Mouse (Mus musculus) stomach, postnatal 0 days (tissue): ENCODE measurements at regions not wholly inside any gene's neighbourhood (a gene's known extent, or its start where the extent isn't known, plus 50 kb on each side); places are given as distances from the start of the nearest gene placed in this dataset.

Experiments used
- ATAC-seq: fragments of 200-750 bp; cut with Nextera tagmentation; 2 replicates; pipeline ENCODE4 v1.8.0; 2017; ENCODE audit not compliant: low FRiP score, low TSS enrichment
- DNase-seq: peaks from one replicate; pipeline ENCODE4 v3.0.0-alpha.2; 2016; ENCODE audit warnings: low spot score
- H3K27ac ChIP-seq: fragments of 300-500 bp; sonication (generic); replicated peaks from 2 replicates; pipeline ENCODE4 v1.5.1; 2014; ENCODE audit warnings: mild to moderate bottlenecking, control low read depth
- H3K27me3 ChIP-seq: fragments of 300-500 bp; sonication (generic); 2 replicates; pipeline ENCODE4 v1.6.1; 2014; ENCODE audit warnings: low read length; ENCODE audit not compliant: control insufficient read depth, insufficient read depth
- H3K36me3 ChIP-seq: fragments of 300-500 bp; sonication (generic); 2 replicates; pipeline ENCODE4 v1.6.1; 2014; ENCODE audit warnings: low read length, mixed read lengths; ENCODE audit not compliant: control insufficient read depth, insufficient read depth
- H3K4me1 ChIP-seq: fragments of 300-500 bp; sonication (generic); replicated peaks from 2 replicates; pipeline ENCODE4 v1.6.1; 2014; ENCODE audit warnings: antibody characterized with exemption; ENCODE audit not compliant: control insufficient read depth, insufficient read depth
- H3K4me2 ChIP-seq: fragments of 300-500 bp; sonication (generic); replicated peaks from 2 replicates; pipeline ENCODE4 v1.6.1; 2014; ENCODE audit warnings: low read depth, mild to moderate bottlenecking, control low read depth, moderate library complexity
- H3K4me3 ChIP-seq: fragments of 300-500 bp; sonication (generic); 2 replicates; pipeline ENCODE4 v1.5.1; 2014; ENCODE audit warnings: low read depth, low read length, control low read depth
- H3K9ac ChIP-seq: fragments of 300-500 bp; sonication (generic); 2 replicates; pipeline ENCODE4 v1.6.1; 2014; ENCODE audit warnings: mild to moderate bottlenecking, low read length, control low read depth, mixed read lengths
- H3K9me3 ChIP-seq: fragments of 300-500 bp; sonication (generic); 2 replicates; pipeline ENCODE4 v1.6.1; 2016; ENCODE audit warnings: low read length; ENCODE audit not compliant: control insufficient read depth
- CTCF ChIP-seq: IDR thresholded peaks from 2 replicates; pipeline ENCODE4 v1.5.1; 2016; ENCODE audit warnings: antibody characterized with exemption, low read depth, mild to moderate bottlenecking, moderate library complexity
- EP300 ChIP-seq: optimal IDR thresholded peaks from 2 replicates; pipeline ENCODE3; 2016; ENCODE audit warnings: antibody characterized with exemption
- WGBS: fragments of 180-500 bp; shearing (Covaris S2); extraction: QIAGEN DNeasy Blood & Tissue Kit; methylation state at CpG from one replicate; pipeline ENCODE4 v1.1.7; 2014; 5-methylcytosine and 5-hydroxymethylcytosine counted together

DNA sequence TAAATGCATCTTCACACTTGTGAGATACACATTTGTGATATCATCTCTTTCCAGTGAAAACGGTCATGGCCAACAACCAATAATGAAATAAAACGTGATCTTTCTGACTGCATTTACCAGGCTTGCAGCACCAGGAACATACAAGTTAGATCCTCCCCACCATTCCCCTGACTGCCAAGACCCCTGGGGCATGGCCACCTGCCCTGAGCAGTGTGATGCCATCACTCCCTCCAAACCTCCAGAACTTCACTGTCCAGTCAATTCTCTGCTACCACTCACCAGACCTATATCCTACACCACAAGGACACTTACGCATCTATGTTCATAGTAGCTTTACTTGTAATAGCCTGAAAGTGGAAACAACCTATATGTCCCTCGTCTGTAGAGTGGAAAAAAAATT lies 785.3 kb upstream of the Cited2 start:
- Histone ChIP-seq H3K27ac (no peak overlapping the region), H3K4me1 (no peaks in the 10 kb centered on the region), H3K4me3 (no peak overlapping the region), H3K9me3 (no peaks in the 10 kb centered on the region), H3K4me2 (no peak overlapping the region), H3K36me3 (no peaks in the 10 kb centered on the region), H3K27me3 (no peaks in the 10 kb centered on the region), H3K9ac (no peak overlapping the region)
- DNase-seq (no peak), ATAC-seq (no peak)
- TF ChIP-seq EP300 (no peak), CTCF (no peak)
- 93% methylated on average over 4 of the region's 4 CpGs for WGBS

GRCm38 (mm10) chr10:16951636-16952035 lies 771.4 kb upstream of the Cited2 start:
- Histone ChIP-seq H3K9ac (no peak overlapping the region), H3K4me2 (no peak overlapping the region), H3K27ac (no peak overlapping the region), H3K27me3 (no peaks in the 10 kb centered on the region), H3K9me3 (no peaks in the 10 kb centered on the region), H3K4me3 (no peak overlapping the region), H3K36me3 (no peaks in the 10 kb centered on the region), H3K4me1 (no peaks in the 10 kb centered on the region)
- ATAC-seq (no peak), DNase-seq (no peak)
- no peak for TF ChIP-seq CTCF
- TF ChIP-seq EP300, result no peak
- WGBS, result 45% methylated on average over 1 of the region's 1 CpGs

- no peak for TF ChIP-seq EP300
- no peak for TF ChIP-seq CTCF
- Histone ChIP-seq H3K27ac (no peak overlapping the region), H3K9ac (no peak overlapping the region), H3K9me3 (no peaks in the 10 kb centered on the region), H3K4me2 (no peak overlapping the region), H3K4me3 (no peak overlapping the region), H3K36me3 (no peaks in the 10 kb centered on the region), H3K4me1 (no peaks in the 10 kb centered on the region), H3K27me3 (no peaks in the 10 kb centered on the region)
- no peak for ATAC-seq
- no peak for DNase-seq
- 85% methylated on average over 3 of the region's 3 CpGs for WGBS
Observed at GRCm38 (mm10) chr10:16960971-16961370, 762.0 kb upstream of the Cited2 start.

- Histone ChIP-seq H3K27me3 (no peaks in the 10 kb centered on the region), H3K36me3 (no peaks in the 10 kb centered on the region), H3K4me3 (no peak overlapping the region), H3K4me1 (no peaks in the 10 kb centered on the region), H3K27ac (no peak overlapping the region), H3K4me2 (no peak overlapping the region), H3K9me3 (no peaks in the 10 kb centered on the region), H3K9ac (no peak overlapping the region)
- WGBS, result 53% methylated on average over 2 of the region's 2 CpGs
- DNase-seq (no peak), ATAC-seq (no peak)
- TF ChIP-seq EP300, result no peak
- no peak for TF ChIP-seq CTCF
Observed at GRCm38 (mm10) chr10:16962463-16962862, 760.6 kb upstream of the Cited2 start.

DNA sequence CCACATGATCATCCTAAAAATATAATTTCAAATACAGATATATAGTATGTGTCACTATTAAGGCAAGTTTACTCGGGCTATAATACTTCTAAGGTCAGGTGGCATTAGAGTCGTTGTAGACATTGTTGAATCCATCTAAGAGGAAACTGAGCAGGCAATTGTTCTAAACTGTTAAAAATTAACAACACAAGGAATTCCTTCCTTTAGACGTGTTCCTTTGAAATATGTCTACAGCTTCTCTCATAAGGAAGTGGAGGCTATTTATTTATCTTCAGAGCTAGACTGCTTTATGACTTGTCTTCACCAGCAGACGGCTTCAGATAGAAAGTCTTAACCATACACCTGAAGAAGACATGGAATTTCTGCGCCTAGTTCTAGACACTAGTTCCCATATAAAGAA lies 744.2 kb upstream of the Cited2 start:
- Histone ChIP-seq H3K27ac (no peak overlapping the region), H3K27me3 (no peaks in the 10 kb centered on the region), H3K9me3 (no peaks in the 10 kb centered on the region), H3K4me1 (no peaks in the 10 kb centered on the region), H3K36me3 (no peaks in the 10 kb centered on the region), H3K4me3 (no peak overlapping the region), H3K4me2 (no peak overlapping the region), H3K9ac (no peak overlapping the region)
- 59% methylated on average over 5 of the region's 5 CpGs for WGBS
- DNase-seq (no peak), ATAC-seq (peak; percentile 77)
- TF ChIP-seq EP300 (no peak), CTCF (no peak)

DNA sequence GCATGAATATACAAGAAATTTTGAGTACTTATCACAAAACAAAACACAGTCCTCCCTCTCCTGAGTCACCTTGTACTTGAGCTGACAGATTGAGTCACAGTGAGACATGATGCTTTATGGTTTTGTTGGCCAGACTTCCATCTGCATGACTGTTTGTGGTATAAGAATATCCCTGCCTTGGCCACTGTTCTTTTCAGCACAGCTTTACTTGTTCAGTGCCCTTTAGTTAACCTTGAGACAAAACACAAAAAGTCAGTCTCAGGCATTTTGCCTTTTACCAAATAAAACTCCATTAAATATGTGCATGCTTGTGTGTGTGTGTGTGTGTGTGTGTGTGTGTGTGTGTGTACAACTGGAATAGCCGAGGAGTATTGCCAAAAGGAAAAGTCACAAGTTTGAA lies 732.8 kb upstream of the Cited2 start:
- Histone ChIP-seq H3K9ac (no peak overlapping the region), H3K4me1 (no peaks in the 10 kb centered on the region), H3K36me3 (no peaks in the 10 kb centered on the region), H3K4me3 (no peak overlapping the region), H3K27me3 (no peaks in the 10 kb centered on the region), H3K27ac (no peak overlapping the region), H3K9me3 (no peaks in the 10 kb centered on the region), H3K4me2 (no peak overlapping the region)
- ATAC-seq, result no peak
- WGBS, result 35% methylated on average over 1 of the region's 1 CpGs
- no peak for TF ChIP-seq CTCF
- TF ChIP-seq EP300, result no peak
- DNase-seq, result no peak
